Mouse (Mus musculus) cerebellum, adult 9-11 months (tissue): ENCODE data around the gene Tmem255b.

Experiments
- DNase-seq: peaks from one replicate; pipeline ENCODE4 v3.0.0; 2022

Tmem255b gene

DNA sequence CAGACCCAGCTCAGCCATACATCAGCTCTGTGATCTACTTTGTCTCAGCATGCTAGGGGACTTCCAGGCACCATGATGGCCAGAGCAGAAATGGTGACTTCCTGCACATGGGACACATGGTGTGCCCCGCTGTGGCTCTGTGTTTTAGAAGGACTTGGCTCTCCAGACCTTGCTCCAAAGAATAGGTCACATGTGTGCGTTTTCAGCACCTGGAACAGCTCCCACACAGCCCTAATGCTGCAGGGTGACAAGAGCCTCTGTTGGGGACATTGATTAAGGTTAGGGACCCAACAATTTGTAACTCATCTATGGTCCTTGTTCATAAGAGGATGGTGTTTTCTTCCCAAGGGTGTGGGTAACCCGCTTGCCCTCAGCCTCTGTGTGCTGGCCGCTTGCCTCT lies 13.2 kb downstream of the Tmem255b start:
- no peak for DNase-seq

DNA sequence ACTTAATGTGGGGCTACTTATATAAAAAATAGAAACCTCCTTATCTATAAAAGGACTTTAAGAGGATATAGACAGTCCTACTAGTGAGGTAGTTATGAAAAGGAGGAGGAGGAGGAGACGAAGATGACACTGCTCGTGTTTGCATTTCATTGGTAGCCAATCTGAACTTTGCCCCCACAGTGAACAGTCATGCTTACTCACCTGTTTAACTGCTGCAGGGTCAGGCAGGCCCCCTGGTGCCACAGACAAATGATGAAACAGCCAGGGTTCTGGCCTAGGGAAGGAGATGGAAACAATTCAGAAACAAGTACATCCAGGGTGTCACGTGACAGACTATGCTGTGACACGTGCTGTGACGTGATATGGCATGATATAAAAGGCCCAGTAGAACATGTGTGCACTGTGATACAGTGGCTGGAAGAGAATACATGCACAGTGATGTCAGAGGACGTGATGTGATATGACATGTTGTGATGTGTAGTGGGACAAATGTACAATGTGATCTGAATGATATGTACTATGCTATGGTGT lies 16.8 kb downstream of the Tmem255b start:
- no peak for DNase-seq

DNA sequence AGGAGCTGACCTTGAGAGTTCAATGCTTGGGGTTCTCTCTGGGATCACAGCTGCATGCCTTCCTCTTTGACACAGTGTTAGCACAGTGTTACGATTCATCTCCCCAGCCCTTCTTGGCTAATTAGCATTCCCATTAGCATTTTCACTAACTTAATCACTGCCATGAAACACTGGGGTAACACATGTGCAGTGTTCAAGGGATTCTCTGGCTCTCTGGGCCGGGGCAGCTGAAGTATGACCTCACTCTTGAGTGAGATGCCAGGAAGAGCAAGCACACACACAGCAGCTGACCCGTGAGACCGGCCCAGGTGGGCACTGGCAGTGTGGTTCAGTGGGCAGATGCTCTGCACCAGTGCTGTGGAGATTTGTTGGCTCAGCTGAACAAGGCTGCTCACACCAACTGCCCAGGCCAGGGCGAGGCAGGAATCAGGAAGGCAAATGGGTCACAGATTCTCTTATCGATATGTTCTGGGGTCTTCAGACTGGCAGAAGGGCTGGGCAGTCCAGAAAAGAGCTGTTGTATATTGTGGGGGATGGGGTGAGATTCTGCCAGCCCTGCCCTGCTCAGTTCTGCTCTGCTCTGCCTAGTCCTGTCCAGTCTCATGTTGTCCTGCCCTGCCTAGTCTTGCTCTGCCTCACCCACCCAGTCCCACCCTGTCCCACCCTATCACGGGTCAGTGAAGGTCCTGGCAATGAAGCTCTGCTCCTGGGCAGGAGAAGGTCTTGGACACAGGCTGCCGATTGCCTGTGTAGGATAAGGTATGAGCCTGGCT lies 19.5 kb downstream of the Tmem255b start:
- DNase-seq = no peak

DNA sequence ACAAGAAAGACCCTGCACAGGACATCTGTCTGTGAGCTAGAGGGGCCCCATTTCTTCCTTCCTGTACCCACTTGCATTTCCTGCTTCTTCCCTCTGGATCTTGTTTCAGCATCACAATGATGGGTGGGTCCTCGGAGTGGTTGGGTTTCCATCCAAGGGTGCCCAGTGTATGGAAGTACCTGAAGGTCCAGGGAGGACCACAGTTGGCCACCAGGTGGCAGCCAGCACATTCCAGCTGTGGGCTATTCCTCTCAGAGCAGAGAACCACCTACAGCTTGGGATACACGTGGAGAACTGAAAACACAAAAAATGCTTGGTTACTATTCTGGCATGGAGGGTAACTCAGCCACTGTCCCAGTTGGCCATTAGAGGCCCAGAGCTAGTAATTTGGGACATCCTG lies 20.3 kb downstream of the Tmem255b start:
- no peak for DNase-seq

DNA sequence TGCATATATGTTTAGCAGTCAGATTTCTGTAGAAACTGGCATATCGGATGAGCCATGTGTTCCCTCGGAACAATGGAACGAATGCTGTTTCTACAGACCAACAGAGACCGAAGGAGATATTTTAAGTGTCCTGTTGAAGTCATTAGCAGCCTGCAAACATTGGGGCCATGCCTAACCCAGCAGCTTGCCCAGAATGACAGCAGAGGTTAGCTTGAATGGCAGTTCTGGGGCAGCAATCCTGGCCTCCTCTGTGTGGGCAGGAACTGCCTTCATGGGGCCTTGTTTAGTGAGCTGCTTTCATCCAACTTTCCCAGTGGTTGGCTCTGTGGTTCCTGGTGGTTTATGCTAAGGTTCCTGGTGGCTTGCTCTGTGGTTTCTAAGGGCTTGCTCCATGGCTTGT lies 24.4 kb downstream of the Tmem255b start:
- no peak for DNase-seq

DNA sequence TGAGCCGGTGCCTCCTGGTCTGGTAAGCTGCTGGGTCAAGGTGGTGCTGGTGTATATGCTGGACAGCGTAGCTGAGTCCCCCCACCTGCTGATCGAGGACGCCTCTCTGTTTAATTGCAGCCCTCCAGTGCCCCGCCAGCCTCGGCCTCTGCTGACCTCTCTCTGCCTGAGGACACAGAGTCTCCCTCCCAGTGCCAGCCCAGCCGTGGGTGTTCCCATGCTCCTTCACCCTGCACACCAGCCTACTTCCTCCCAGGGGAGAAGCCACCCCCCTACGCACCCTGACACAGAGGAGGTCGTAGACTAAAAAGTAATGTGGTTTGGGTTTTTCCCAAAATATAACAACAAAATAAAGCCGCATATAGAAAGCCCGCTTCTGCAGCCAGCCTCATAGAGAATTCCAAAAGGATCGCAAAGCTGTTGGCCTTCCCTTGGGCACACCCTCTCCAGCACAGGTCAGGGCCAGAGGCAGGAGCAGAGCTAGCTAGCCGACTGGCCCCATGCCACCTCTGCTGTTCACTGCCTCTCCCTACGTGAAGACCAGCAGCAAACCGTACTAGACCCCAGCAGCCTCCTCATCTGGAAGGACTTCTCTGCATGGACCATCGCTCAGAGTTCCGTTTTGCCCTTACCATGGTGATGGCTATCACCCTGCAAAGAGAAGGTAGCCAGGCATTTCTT lies 26.2 kb downstream of the Tmem255b start:
- no peak for DNase-seq

DNA sequence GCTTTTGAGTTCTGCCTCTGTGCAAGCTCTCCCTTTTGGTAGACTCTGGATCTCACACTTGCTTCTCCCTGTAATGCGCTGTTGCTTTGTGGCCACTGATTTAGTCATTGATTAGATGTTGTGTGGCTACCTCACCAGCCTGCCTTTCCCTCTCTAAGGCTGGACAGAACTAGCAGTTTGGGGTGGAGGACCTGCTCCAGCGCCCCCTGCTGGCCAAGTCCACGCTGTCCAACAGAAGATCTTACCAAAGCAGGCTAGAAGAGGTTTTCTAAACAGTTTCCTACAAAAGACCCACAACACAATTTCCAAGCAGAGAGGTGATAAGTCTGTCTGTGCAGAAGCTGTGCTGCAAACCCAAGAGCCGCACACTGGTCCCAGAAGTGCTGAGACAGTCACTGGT lies 26.9 kb downstream of the Tmem255b start:
- DNase-seq = peak; percentile 59

DNA sequence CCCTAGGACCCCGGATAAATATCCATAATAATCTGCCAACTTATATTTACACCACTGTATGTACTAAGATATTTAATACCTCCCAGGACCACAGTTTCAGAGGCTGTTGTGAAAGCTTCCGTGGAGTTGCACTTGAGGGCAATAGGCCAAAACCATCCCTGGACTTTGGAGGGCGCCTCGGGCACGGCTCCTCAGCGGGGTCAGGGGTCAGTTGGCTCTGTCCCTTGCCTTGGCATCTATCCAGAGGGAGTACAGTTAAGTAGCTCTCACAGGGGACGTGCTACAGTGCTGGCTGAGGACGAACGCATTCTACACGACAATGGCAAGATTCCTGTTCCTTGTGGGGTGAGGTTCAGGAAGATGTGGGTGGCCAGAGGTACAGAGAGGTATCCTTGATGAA lies 27.4 kb downstream of the Tmem255b start:
- DNase-seq = no peak

DNA sequence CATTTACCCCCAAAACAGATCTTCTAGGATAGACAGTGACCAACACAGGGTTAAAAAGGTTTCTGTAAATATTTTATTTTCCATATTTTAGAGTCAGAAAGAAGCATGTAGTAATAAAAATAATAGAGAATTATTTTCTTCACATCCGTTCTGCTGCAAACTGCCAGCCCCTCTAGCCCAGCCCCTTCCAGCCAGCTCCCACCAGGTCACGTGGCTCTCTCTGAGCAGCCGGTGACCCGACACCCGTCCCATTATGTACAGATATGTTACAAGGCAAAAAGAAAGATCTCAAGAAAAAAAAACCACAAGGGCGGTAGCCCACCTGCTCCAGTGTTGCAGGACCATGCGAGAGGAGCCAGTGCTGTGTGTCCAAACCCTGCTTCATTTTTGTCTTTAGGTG lies 30.3 kb downstream of the Tmem255b start:
- DNase-seq = no peak

DNA sequence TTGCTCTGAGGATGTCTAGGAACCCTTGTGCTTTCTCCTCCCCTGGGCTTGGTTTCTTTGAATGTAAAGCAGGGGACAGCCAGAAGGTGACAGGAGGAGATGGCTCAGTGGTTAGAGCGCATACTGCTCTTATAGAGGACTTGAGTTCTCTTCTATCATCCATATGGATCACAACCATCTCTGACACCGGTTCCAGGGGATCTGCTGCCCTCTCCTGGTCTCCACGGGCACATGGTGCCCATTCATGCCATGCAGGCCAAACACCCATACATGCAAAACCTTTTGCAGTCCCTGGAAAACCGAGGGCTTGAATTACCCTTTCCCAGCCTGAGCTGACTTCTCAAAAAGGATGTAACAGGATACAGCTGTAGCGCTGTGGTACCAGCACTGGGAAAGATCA lies 32.0 kb downstream of the Tmem255b start:
- no peak for DNase-seq

DNA sequence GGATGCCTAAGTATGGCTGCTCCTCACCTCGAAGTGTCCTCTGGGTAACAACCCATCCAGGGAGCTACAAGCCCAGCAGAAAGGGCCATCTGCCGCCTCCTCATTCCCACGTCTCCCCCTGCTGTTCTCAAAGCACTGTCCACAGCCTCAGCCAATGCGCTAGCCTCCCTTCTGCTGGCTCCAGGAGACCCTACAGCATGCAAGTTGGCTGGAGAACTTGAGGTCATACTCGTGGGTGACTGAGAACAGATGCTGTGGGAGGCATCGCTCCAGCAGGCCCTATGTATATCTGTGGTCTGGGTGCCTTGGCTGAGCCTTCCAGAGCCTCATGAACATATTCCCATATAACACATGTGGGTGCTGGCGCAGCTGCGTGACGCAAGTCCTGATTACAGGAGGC lies 33.7 kb downstream of the Tmem255b start:
- DNase-seq = no peak

DNA sequence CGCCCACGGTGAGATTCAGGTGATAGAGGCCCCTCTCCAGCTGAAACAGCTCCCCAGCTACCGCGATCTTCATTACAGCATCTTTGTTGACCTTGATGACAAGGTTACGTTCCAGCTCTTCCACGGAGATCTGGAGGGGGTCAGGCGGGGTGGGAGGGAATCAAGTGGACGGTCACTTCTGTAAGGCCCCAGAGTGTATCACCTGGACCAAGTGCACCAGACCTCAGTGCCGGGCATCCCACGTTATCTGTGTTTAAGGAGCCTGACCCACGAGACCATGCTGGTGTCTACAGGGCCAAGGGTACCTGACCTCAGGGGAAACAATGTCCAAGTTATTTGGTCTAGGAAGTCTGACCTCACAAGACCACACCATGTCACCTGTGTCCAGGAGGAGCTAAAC lies 36.5 kb downstream of the Tmem255b start:
- no peak for DNase-seq

DNA sequence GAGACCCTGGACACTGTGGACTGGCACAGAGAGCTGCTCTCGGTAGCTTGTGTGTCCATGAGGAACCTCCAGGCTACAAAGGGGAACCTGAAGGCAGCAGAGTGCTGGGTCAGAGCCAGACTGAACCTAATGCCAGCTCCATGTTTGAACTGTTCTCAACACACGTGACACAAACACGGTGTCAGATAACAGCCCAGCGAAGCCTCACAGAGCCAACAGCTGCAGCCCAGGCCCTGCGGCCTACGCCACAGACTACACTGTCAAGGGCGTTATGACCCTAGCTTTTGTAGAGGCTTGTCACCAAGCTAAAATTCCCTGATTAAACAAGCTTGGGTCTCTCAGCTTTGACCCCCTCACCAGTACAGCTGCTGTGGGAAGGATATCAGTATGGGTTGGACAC lies 37.3 kb downstream of the Tmem255b start:
- no peak for DNase-seq

DNA sequence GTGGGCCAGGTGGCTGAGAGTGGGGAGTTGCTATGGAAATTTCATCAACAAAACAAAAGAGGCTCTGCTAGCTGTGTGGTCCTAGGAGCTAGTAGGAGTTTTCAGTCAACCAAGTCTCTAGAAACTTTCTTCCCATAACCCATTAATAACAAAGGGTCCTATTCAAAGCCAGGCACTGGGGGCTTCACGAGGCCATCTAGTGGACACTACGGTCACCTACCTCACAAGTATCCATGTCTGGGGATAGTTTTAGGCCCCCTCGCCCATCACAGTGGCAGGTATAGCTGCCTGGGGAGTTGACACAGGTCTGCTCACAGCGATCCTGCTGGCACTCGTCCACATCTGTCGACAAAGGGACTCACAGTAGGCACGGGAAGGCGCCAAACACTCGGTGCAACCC lies 40.9 kb downstream of the Tmem255b start:
- DNase-seq = no peak

DNA sequence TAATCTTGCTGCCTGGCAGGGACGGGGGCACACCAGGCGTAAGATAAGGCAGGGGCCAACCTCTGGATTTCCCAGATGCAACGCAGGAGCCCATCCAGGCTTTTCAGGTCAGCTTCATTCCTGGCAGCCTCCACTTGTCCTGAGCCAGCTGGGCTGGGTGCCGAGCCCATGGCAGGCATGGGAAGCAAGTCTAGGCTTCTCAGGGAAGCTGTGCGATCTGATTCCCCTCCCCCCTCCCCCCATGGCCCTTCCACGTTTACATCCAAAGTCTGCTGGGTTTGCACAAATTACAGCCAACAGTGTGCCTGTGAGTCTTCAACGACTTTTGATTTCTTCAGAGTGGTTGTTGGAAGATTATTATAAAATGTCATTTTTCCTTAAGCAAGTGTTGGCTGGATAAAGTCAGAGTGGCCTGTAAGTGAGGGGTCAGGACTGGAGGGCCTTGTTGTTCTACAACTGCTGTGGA lies 46.1 kb downstream of the Tmem255b start:
- DNase-seq = no peak

DNA sequence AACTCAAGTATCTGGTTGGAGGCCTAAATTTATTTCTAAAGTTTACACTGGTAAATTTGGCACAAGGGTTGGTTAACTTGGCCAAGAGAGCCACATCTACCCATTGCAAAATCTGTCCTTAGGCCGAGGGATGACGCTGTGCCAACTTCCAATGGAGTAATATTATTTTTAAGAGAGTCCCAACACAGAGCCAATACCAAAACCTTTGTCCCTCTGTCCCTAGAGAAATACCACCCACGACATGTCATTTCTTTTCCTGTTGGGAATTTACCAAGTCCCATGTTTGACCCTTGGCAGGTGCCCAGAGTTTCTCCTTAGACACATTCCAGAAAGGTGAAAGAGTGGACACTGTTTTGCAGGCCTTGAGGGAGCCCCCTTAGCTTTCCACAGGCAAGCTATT lies 46.6 kb downstream of the Tmem255b start:
- no peak for DNase-seq

DNA sequence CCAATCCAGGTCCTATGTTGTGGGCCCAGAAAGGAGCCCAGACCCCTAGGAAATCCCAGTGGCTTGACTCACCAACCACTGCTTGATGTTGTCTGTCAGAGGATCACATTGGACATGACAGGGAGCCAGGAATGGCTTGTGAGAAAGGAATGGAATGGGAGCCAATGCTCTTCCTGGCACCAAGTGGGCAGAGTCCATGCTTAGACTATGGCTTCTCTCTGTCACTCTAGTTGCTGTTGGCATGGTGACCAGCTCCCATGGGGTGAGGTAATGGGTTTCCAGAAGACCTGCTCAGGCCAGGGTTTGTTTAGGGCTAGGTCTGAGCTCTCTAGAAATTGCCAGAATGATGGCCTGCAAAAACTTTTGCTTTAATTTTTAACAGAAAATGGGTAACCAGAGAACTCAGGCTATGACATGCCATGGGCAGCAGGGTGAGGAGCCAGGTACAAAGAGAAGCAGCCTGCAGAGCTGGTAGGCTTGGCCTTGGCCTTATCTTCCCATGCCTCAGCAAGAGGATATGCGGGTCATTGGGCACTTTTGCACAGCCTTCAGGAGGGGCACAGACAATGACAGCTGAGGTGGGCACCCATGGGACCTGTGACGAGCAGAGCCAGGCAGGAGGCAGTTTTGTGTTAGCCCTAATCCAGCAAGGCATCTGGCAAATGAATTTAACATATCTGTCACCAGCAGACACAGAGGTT lies 47.3 kb downstream of the Tmem255b start:
- DNase-seq = peak; percentile 51

DNA sequence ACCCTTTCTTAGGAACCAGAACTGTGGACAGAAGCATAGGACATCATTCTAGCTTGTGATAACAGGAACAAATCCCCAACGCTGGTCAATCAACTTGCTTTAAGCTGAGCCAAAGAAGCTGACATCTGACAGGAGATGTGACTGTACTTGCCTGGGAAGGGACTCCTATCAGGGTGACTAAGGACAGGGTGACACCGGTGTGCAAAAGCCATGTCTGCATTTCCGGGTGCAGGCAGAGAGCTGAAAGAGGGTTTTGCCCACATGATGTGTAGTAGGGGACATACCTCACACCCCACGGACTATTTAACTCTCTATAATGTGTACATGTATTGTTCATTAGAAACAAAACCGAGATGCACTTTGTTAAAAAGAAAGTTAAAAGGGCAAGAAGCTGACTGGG lies 48.2 kb downstream of the Tmem255b start:
- DNase-seq = no peak

DNA sequence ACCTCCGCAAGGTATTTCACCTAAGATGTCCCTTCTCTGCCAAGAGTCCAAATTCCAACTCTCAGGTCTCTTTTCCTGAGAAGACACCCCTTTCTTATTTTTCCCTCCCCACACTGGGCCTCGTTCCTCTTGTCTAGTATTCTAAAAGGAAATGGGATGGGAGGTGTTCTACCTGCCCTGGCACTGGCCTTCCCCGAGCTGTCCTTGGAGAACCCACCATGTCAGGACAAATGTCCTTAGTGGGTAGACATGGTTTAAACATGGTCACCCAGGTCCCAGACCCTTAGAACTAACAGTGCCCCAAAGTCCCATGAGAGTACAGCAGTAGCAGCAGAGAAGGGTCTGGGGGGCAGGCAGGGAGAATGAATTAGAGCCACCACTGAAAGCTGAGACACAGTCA lies 54.4 kb downstream of the Tmem255b start:
- no peak for DNase-seq

DNA sequence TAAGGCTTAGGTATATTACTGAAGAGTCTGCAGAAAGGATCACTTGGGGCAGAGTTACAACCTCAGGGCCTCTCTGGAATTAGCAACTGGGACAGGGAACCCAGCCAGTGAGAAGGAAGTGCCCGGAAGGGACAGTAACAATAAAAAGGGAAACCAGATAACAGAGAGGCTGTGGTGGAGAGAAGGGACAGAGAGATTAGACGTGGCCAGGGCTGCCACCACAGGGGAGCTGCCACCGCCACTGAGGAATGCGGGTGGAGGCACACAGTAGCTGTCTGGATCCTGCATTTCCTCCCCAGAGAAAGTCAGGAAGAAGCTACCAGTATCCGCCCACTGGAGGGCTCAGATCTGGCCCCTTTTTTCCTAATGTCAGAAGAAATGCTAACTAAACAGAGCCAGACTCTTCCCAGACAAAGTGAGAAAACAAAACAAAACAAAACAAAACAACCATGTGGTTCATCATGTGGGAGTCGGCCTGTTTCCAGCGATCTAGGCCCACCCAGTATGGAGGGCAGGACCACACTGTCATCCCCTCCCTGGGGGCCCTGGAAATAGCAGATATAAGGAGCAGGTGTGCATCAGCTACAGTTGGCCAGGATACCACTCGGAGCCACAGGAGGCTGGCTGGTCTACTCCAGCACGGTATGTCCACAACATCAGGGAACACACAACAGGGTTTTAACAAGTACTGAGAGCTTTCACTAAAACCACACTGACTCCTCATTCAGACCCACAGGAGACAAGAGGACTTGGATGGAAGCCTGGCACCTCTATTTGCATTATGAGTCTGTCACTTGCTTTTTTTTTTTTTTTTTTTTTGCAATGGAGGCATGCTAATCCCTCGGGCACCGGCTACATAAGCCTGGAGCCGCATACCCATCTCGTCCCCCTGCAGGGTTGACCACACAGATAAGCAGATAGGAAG lies 55.3 kb downstream of the Tmem255b start:
- no peak for DNase-seq

DNA sequence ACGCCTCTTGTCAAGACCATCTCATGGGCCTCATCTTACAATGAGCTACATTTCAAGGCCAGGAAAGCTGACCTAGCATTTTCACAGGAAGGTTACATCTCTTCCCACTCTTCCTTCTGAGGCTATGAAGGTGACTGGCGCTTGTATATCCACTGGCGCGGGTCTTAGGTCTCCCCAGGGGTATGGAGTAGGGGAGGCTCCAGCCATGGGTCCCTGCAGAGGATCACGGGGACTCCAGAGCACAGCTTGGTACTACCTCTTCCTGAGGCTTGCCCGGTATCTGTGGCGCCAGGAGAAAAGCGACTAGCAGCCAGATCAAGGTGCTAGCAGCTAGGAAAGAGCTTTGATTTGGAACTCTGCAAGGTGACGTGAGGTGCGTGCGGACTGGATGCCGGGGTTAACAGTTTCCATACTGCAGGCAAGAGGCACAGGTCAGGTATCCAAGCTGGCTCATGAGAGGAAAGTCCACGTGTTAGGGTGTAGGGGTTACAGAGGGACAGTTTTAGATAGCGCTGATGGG lies 56.6 kb downstream of the Tmem255b start:
- DNase-seq = no peak
